Comparison of ENCODE assay signal across 9 mouse cellular contexts in genomic region chrX:99725101-99725500, GRCm38 (mm10).
DNase-seq lines count a peak whose midpoint lies in the region; ATAC-seq and TF ChIP-seq lines count a peak whose summit lies in the region.
"Had no signal": no experiment of that assay in that cellular context is flagged by ENCODE, and none has a peak within 500 bp of the region (broad histone marks: within the 10 kb centered on the region; RNA-seq: fewer than 3 reads in every experiment).

No protein-coding gene starts in this region.

- peak; percentile 68 for TF ChIP-seq CTCF in heart, adult 2 months (IDR thresholded peaks at IDR 0.05)

- H3K4me1 ChIP-seq in heart, adult 2 months (ENCODE audit: control insufficient read depth, insufficient read depth, low read length): no peaks in the 10 kb centered on the region
- H3K4me1 ChIP-seq in embryonic facial prominence, embryonic 10.5 days: no peaks in the 10 kb centered on the region
- no peaks in the 10 kb centered on the region for H3K4me1 ChIP-seq in limb, embryonic 14.5 days (ENCODE audit: control insufficient read depth, insufficient read depth, low read length)
- H3K4me1 ChIP-seq: midbrain, embryonic 12.5 days had no signal

- no peak overlapping the region for H3K4me2 ChIP-seq in limb, embryonic 14.5 days (replicated peaks; ENCODE audit: low read depth, low read length, severe bottlenecking)
- H3K4me2 ChIP-seq: midbrain, embryonic 12.5 days had no signal

- no peaks in the 10 kb centered on the region for H3K9me3 ChIP-seq in embryonic facial prominence, embryonic 10.5 days
- H3K9me3 ChIP-seq in limb, embryonic 14.5 days (ENCODE audit: control insufficient read depth, low read length): no peaks in the 10 kb centered on the region
- H3K9me3 ChIP-seq: midbrain, embryonic 12.5 days had no signal

- no peak for ATAC-seq in limb, embryonic 14.5 days (ENCODE audit: low FRiP score, low read depth)

- WGBS in heart, adult 2 months: 10% methylated on average over 1 of the region's 1 CpGs
- WGBS in embryonic facial prominence, embryonic 10.5 days: 6% methylated on average over 1 of the region's 1 CpGs
- WGBS in limb, embryonic 14.5 days: 8% methylated on average over 1 of the region's 1 CpGs

- no peak overlapping the region for H3K9ac ChIP-seq in heart, adult 2 months (ENCODE audit: low read depth, low read length)
- no peak overlapping the region for H3K9ac ChIP-seq in limb, embryonic 14.5 days (ENCODE audit: low read depth, low read length, severe bottlenecking)
- H3K9ac ChIP-seq: midbrain, embryonic 12.5 days had no signal

- DNase-seq in heart, adult 2 months: peak in 1 of 2 experiments; percentile 24
- DNase-seq in heart, postnatal 25 days (ENCODE audit: low spot score): no peak
- peak; percentile 4 for DNase-seq in urinary bladder, postnatal 14 days (ENCODE audit: low spot score)
- DNase-seq in urinary bladder, postnatal 10 days (ENCODE audit: low spot score): no peak
- DNase-seq in embryonic facial prominence, embryonic 10.5 days (ENCODE audit: low spot score): peak; percentile 12
- DNase-seq in limb, embryonic 14.5 days (ENCODE audit: low spot score): peak; percentile 31
- no peak for DNase-seq in spleen, postnatal 36 days (ENCODE audit: low spot score in 2 of 2)
- DNase-seq in spleen, postnatal 4 days (ENCODE audit: low spot score in 2 of 2): no peak

- no peaks in the 10 kb centered on the region for H3K27me3 ChIP-seq in heart, adult 2 months (ENCODE audit: control insufficient read depth, insufficient read depth, low read length)
- H3K27me3 ChIP-seq in embryonic facial prominence, embryonic 10.5 days (replicated peaks; ENCODE audit: low read depth, poor library complexity, severe bottlenecking): peaks cover 67% of the 10 kb centered on the region
- no peaks in the 10 kb centered on the region for H3K27me3 ChIP-seq in limb, embryonic 14.5 days (ENCODE audit: control insufficient read depth, insufficient read depth, low read length)

- no peaks in the 10 kb centered on the region for H3K79me2 ChIP-seq in heart, adult 2 months (replicated peaks; ENCODE audit: control insufficient read depth, insufficient read depth, low read length)

- TF ChIP-seq POLR2A in heart, adult 2 months (IDR thresholded peaks at IDR 0.05; ENCODE audit: insufficient read depth, low read depth, low read length): no peak
- TF ChIP-seq POLR2A in limb, embryonic 14.5 days (IDR thresholded peaks at IDR 0.05; ENCODE audit: borderline replicate concordance, extremely low read depth, insufficient read depth, insufficient read length): no peak

- no peaks in the 10 kb centered on the region for H3K36me3 ChIP-seq in heart, adult 2 months (ENCODE audit: control insufficient read depth, insufficient read depth, low read length)
- no peaks in the 10 kb centered on the region for H3K36me3 ChIP-seq in embryonic facial prominence, embryonic 10.5 days (replicated peaks)
- H3K36me3 ChIP-seq in limb, embryonic 14.5 days (ENCODE audit: control insufficient read depth, insufficient read depth, low read length): no peaks in the 10 kb centered on the region
- H3K36me3 ChIP-seq: midbrain, embryonic 12.5 days had no signal

- no peak overlapping the region for H3K27ac ChIP-seq in heart, adult 2 months
- H3K27ac ChIP-seq in embryonic facial prominence, embryonic 10.5 days (replicated peaks): no peak overlapping the region
- H3K27ac ChIP-seq in limb, embryonic 14.5 days (replicated peaks; ENCODE audit: low read depth, low read length): no peak overlapping the region
- H3K27ac ChIP-seq: midbrain, embryonic 12.5 days had no signal

- H3K4me3 ChIP-seq in heart, adult 2 months: no peak overlapping the region
- H3K4me3 ChIP-seq in embryonic facial prominence, embryonic 10.5 days: no peak overlapping the region
- H3K4me3 ChIP-seq in limb, embryonic 14.5 days (replicated peaks; ENCODE audit: low read length): no peak overlapping the region
- H3K4me3 ChIP-seq: midbrain, embryonic 12.5 days had no signal

- intact Hi-C loops in heart, adult 2 months (cut with DNase I): loop anchor here (10.0 kb wide), 1 partner anchor 760 kb away; no protein-coding TSS in a partner anchor
- intact Hi-C loops in heart, postnatal 25 days (cut with DNase I): loop anchor here (5.0 kb wide), 1 partner anchor 757 kb away; no protein-coding TSS in a partner anchor

- TF ChIP-seq EP300 in heart, adult 2 months (IDR thresholded peaks at IDR 0.05; ENCODE audit: insufficient read depth, low read depth, low read length): no peak

Comparison
In these comparisons a context has a peak if more than half of its experiments do, and no peak if none do; other contexts are left out.
1. DNase-seq: peak in urinary bladder, postnatal 14 days (single experiment), embryonic facial prominence, embryonic 10.5 days (single experiment) and limb, embryonic 14.5 days (single experiment); none in heart, postnatal 25 days (single experiment), urinary bladder, postnatal 10 days (single experiment), spleen, postnatal 36 days (0 of 2) and spleen, postnatal 4 days (0 of 2).